Mouse (Mus musculus): ENCODE data around the gene Gm28539. TPM values are rescaled to one million over a fixed set of nuclear protein-coding genes. Genes with fewer than 3 reads are reported as not detected.
A peak's percentile ranks its signal among the peaks of the same experiment; 100 is the strongest.

Gene Gm28539
- polyA plus RNA-seq (2015; fragmentation: Nextera tagmentation; extraction: Ambion mirVana) = not detected in 2 replicates

- peaks cover 52% of the 10 kb centered on the region for H3K36me3 ChIP-seq
Observed at GRCm38 (mm10) chr16:18836468-18837208, at the start of gene Gm28539, which contains the start of gene 2510002D24Rik. Gene Gm28539, plus strand, starts transcription at chr16:18836584. Gene 2510002D24Rik, plus strand, starts transcription at chr16:18836578.

GRCm38 (mm10) chr16:18786652-18787051 lies 49.7 kb upstream of the Gm28539 start:
- H3K27ac ChIP-seq = peak overlapping the region; percentile 75; the same call in 1 of the 2 replicates
- H3K36me3 ChIP-seq = peaks cover 93% of the 10 kb centered on the region
- H3K9me3 ChIP-seq (replicated peaks) = no peaks in the 10 kb centered on the region
- H3K27me3 ChIP-seq = no peaks in the 10 kb centered on the region
- 89% methylated on average over 10 of the region's 10 CpGs for WGBS (ENCODE audit: insufficient replicate concordance)
- H3K9ac ChIP-seq = no peak overlapping the region
- ATAC-seq (ENCODE audit: low read depth) (no peak), DNase-seq (no peak)
- peaks cover 31% of the 10 kb centered on the region for H3K4me1 ChIP-seq (replicated peaks)
- H3K4me2 ChIP-seq = no peak overlapping the region
- H3K4me3 ChIP-seq (replicated peaks) = no peak overlapping the region

More at GRCm38 (mm10) chr16:18836468-18837208, at the start of gene Gm28539, which contains the start of gene 2510002D24Rik:
- Histone ChIP-seq H3K9ac (peak within 1 kb of the TSS; percentile 95), H3K27me3 (no peaks in the 10 kb centered on the region), H3K4me3 (replicated peaks) (peak within 1 kb of the TSS; percentile 90), H3K4me1 (replicated peaks) (peaks cover 13% of the 10 kb centered on the region), H3K9me3 (replicated peaks) (no peaks in the 10 kb centered on the region), H3K4me2 (peak within 1 kb of the TSS; percentile 85), H3K27ac (peak within 1 kb of the TSS; percentile 82)
- peak; percentile 89 for DNase-seq
- WGBS (ENCODE audit: insufficient replicate concordance) = under 1% methylated on average over 46 of the region's 46 CpGs
- peak; percentile 99 for ATAC-seq (ENCODE audit: low read depth)

- H3K4me3 ChIP-seq (replicated peaks) = no peak overlapping the region
- H3K9me3 ChIP-seq (replicated peaks) = no peaks in the 10 kb centered on the region
- H3K27ac ChIP-seq = 0 out of 2 replicates have a peak overlapping the region, but pooled peaks have one; percentile 19
- no peak overlapping the region for H3K9ac ChIP-seq
- WGBS (ENCODE audit: insufficient replicate concordance) = 54% methylated on average over 10 of the region's 10 CpGs
- no peak overlapping the region for H3K4me2 ChIP-seq
- H3K27me3 ChIP-seq = no peaks in the 10 kb centered on the region
- peaks cover 95% of the 10 kb centered on the region for H3K36me3 ChIP-seq
- no peak for DNase-seq
- peaks cover 31% of the 10 kb centered on the region for H3K4me1 ChIP-seq (replicated peaks)
- ATAC-seq (ENCODE audit: low read depth) = no peak
Observed at GRCm38 (mm10) chr16:18788627-18789406, 47.6 kb upstream of the Gm28539 start.

GRCm38 (mm10) chr16:18795223-18795899 lies 41.0 kb upstream of the Gm28539 start:
- H3K9ac ChIP-seq = no peak overlapping the region
- no peak overlapping the region for H3K4me2 ChIP-seq
- no peaks in the 10 kb centered on the region for H3K9me3 ChIP-seq (replicated peaks)
- no peak overlapping the region for H3K27ac ChIP-seq
- no peaks in the 10 kb centered on the region for H3K4me1 ChIP-seq (replicated peaks)
- H3K27me3 ChIP-seq = no peaks in the 10 kb centered on the region
- no peak overlapping the region for H3K4me3 ChIP-seq (replicated peaks)
- H3K36me3 ChIP-seq = peaks cover 98% of the 10 kb centered on the region
- DNase-seq (no peak), ATAC-seq (ENCODE audit: low read depth) (no peak)
- WGBS (ENCODE audit: insufficient replicate concordance) = 85% methylated on average over 11 of the region's 11 CpGs

- 91% methylated on average over 7 of the region's 7 CpGs for WGBS (ENCODE audit: insufficient replicate concordance)
- Histone ChIP-seq H3K36me3 (peaks cover 99% of the 10 kb centered on the region), H3K9ac (no peak overlapping the region), H3K4me3 (replicated peaks) (no peak overlapping the region), H3K27ac (no peak overlapping the region), H3K4me1 (replicated peaks) (no peaks in the 10 kb centered on the region), H3K27me3 (no peaks in the 10 kb centered on the region), H3K4me2 (no peak overlapping the region), H3K9me3 (replicated peaks) (no peaks in the 10 kb centered on the region)
- no peak for DNase-seq
- ATAC-seq (ENCODE audit: low read depth) = no peak
Observed at GRCm38 (mm10) chr16:18796645-18797044, 39.7 kb upstream of the Gm28539 start.

GRCm38 (mm10) chr16:18798151-18798550 lies 38.2 kb upstream of the Gm28539 start:
- H3K36me3 ChIP-seq = peaks cover 93% of the 10 kb centered on the region
- no peak overlapping the region for H3K27ac ChIP-seq
- H3K4me1 ChIP-seq (replicated peaks) = no peaks in the 10 kb centered on the region
- no peaks in the 10 kb centered on the region for H3K9me3 ChIP-seq (replicated peaks)
- no peak overlapping the region for H3K4me2 ChIP-seq
- H3K4me3 ChIP-seq (replicated peaks) = no peak overlapping the region
- H3K27me3 ChIP-seq = no peaks in the 10 kb centered on the region
- H3K9ac ChIP-seq = no peak overlapping the region
- no peak for DNase-seq
- no peak for ATAC-seq (ENCODE audit: low read depth)
- 87% methylated on average over 5 of the region's 5 CpGs for WGBS (ENCODE audit: insufficient replicate concordance)

GRCm38 (mm10) chr16:18798841-18799240 lies 37.5 kb upstream of the Gm28539 start:
- Histone ChIP-seq H3K27me3 (no peaks in the 10 kb centered on the region), H3K4me1 (replicated peaks) (no peaks in the 10 kb centered on the region), H3K4me2 (no peak overlapping the region), H3K9me3 (replicated peaks) (no peaks in the 10 kb centered on the region), H3K27ac (no peak overlapping the region), H3K9ac (no peak overlapping the region), H3K4me3 (replicated peaks) (no peak overlapping the region), H3K36me3 (peaks cover 90% of the 10 kb centered on the region)
- WGBS (ENCODE audit: insufficient replicate concordance) = 82% methylated on average over 2 of the region's 2 CpGs
- ATAC-seq (ENCODE audit: low read depth) (no peak), DNase-seq (no peak)

- 94% methylated on average over 2 of the region's 2 CpGs for WGBS (ENCODE audit: insufficient replicate concordance)
- Histone ChIP-seq H3K4me1 (replicated peaks) (peaks cover 21% of the 10 kb centered on the region), H3K36me3 (peaks cover 85% of the 10 kb centered on the region), H3K4me3 (replicated peaks) (no peak overlapping the region), H3K4me2 (no peak overlapping the region), H3K27ac (no peak overlapping the region), H3K9me3 (replicated peaks) (no peaks in the 10 kb centered on the region), H3K27me3 (no peaks in the 10 kb centered on the region), H3K9ac (no peak overlapping the region)
- no peak for ATAC-seq (ENCODE audit: low read depth)
- DNase-seq = no peak
Observed at GRCm38 (mm10) chr16:18805746-18806145, 30.6 kb upstream of the Gm28539 start.

GRCm38 (mm10) chr16:18809001-18809400 lies 27.4 kb upstream of the Gm28539 start:
- Histone ChIP-seq H3K4me3 (replicated peaks) (no peak overlapping the region), H3K36me3 (peaks cover 63% of the 10 kb centered on the region), H3K4me1 (replicated peaks) (peaks cover 38% of the 10 kb centered on the region), H3K4me2 (0 out of 2 replicates have a peak overlapping the region, but pooled peaks have one; percentile 80), H3K9ac (no peak overlapping the region), H3K9me3 (replicated peaks) (no peaks in the 10 kb centered on the region), H3K27ac (no peak overlapping the region), H3K27me3 (no peaks in the 10 kb centered on the region)
- DNase-seq = no peak
- ATAC-seq (ENCODE audit: low read depth) = no peak
- 87% methylated on average over 5 of the region's 5 CpGs for WGBS (ENCODE audit: insufficient replicate concordance)

- DNase-seq (peak; percentile 28), ATAC-seq (ENCODE audit: low read depth) (peak; percentile 64)
- peak overlapping the region; percentile 80 for H3K4me2 ChIP-seq
- H3K9me3 ChIP-seq (replicated peaks) = no peaks in the 10 kb centered on the region
- H3K4me1 ChIP-seq (replicated peaks) = peaks cover 44% of the 10 kb centered on the region
- WGBS (ENCODE audit: insufficient replicate concordance) = 2% methylated on average over 5 of the region's 5 CpGs
- no peaks in the 10 kb centered on the region for H3K27me3 ChIP-seq
- H3K4me3 ChIP-seq (replicated peaks) = peak overlapping the region; percentile 73
- peak overlapping the region; percentile 78 for H3K27ac ChIP-seq
- H3K36me3 ChIP-seq = peaks cover 60% of the 10 kb centered on the region
- H3K9ac ChIP-seq = peak overlapping the region; percentile 83
Observed at GRCm38 (mm10) chr16:18811032-18811431, 25.4 kb upstream of the Gm28539 start.

Data from liver, embryonic 13.5 days (tissue).